Mouse (Mus musculus): ENCODE measurements around the gene Arhgef3.

The Arhgef3 gene

GRCm38 (mm10) chr14:27272072-27272834 is 157.6 kb downstream of the Arhgef3 start:
- no peak for DNase-seq

GRCm38 (mm10) chr14:27272835-27273138 is 158.1 kb downstream of the Arhgef3 start:
- DNase-seq, result no peak

- no peak for DNase-seq
Measured at GRCm38 (mm10) chr14:27273169-27273568, 158.5 kb downstream of the Arhgef3 start.

GRCm38 (mm10) chr14:27277259-27277658 is 162.6 kb downstream of the Arhgef3 start:
- no peak for DNase-seq

DNA sequence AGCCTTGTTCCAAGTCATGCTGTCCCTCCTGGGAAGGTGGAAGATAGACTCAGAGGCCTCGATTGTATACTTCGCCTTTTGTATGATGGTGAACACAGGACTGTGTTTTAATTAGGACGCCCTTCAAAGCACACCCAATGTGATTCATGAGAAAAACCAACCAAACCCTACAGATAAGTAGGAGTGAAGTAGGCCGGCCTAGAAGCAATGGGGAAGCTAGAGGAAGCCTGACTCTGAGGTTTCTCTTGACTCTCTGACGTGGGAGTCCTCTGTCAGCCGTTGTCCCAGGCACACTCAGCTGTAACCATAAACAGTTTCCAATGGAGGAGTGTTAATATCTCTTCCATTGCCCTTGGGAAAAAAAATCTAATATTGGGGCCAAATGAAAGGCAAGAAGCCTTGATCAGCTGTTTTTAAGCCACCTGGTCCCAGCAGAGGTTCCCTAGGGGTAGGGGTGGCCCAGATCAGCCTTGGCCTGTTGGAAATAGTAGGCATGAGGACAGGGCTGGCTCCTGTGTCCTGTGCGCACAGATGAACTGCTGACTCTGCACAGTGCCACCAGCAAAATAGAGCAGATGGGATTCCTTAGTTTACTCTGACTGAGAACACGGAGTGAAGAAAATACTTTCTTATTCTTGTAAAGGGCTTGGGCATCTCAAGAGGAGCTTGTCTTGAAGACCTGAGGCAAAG is 165.6 kb downstream of the Arhgef3 start:
- DNase-seq, result no peak

DNA sequence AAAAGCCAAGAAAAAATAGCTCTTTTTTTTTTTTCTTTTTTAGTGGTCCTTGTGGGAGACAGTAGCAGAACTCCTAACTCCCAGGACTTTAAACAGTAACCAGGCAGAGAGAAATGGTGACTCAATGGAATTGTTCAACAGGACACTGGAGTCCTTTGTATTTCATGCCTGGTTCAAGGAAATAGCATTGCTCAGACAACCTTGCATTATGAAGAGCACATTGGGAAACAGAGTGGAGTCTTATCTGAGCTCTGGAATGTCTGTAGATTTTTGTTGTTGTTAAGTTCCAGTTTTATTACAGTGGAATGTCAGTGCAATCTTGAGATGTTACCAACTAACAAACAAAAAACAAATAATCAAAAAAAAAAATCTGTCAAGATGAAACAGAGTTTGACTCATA is 169.3 kb downstream of the Arhgef3 start:
- no peak for DNase-seq

- no peak for DNase-seq
Measured at GRCm38 (mm10) chr14:27286202-27286601, 171.5 kb downstream of the Arhgef3 start.

- DNase-seq, result no peak
Measured at GRCm38 (mm10) chr14:27289053-27289452, 174.4 kb downstream of the Arhgef3 start.

GRCm38 (mm10) chr14:27292101-27292500 is 177.4 kb downstream of the Arhgef3 start:
- DNase-seq, result no peak

- DNase-seq, result no peak
Measured at GRCm38 (mm10) chr14:27295821-27296220, 181.1 kb downstream of the Arhgef3 start.

DNA sequence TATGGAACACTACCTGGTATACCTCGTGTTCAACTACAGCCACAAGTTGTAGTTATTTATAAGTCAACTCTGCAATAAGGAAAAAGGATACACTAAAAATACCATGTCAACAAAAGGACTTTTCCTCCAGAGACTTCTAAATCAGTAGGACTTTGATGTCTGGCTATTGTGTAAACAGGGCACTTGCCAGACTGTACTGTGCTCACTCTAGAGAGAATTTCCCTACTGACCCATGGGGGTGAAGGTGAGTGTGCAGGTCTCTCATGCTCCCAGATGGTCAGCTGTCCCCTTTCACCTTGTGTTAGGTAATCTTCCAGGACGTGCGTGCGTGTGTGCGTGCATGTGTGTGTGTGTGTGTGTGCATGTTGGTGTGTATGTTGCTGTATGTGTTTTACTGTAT is 182.3 kb downstream of the Arhgef3 start:
- no peak for DNase-seq

DNA sequence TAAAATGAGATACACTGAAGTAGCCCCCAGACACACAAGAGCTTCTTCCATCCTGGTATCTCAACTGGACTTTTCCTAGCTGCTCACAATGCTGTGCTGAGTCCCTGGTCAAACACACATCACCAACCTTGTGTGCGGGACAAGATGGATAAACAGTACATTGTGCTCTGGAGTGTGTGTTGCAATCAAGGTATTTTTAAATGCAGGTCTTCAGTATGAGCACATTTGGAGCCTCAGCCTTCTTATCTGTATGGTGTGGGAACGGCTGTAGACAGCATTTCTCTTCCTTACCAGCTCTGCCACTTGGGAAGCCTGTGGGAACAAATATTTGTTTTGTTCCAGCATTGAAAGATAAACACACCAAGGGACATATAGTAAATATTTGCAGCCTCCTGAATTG is 184.2 kb downstream of the Arhgef3 start:
- no peak for DNase-seq

GRCm38 (mm10) chr14:27299705-27300104 is 185.0 kb downstream of the Arhgef3 start:
- DNase-seq, result no peak

DNA sequence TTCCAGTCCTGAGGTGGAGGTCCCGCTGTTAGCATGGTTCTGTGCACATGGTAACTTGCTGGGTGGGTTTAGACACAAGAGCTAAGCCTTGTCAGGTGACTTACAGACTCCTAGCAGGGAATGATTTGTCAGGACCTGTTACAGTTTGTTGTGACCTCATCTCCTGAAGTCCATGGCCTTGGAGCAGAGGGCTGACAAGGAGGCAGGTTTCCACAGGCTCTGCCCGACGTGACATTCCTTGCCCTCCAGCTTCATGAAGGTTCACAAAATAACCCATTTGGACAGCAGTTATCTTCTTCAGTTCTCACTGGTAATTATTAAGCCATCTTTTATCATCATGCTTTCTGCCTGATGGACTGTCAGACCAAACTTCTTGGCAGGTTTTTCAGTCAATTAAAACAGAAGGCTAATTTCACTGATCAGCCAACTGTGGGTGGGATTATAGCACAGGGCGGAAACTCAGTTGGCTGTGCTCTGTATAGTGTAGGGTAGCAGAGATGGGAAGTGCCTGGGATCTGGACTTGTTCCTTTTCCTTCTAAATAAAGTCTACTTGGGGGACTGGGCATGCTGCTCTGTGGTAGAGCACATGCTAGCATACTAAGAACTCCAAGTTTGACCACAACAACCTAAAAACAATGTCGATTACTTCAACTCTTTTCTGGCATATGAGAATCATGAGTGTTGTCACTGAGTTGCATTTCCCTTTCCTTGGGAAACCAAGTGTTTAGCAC is 187.2 kb downstream of the Arhgef3 start:
- DNase-seq, result no peak

DNA sequence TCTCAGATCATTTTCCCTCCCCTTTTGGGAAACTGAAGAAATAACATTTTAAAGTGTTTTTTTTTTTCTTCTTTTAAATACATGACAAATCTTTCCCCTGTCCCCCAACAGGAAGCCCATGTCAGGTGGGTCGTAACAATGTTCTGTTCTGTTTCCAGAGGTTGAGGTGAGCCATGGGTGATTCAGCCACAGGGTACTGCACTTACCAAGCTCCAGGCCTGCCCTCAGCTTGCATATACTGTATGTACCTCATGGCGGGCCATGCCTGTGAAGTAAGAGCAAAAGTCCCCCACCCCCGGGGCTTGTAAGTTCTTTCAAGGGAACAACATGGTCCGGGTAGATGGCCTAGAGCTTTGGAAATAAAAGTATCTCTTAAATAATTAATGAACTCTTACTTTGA is 188.6 kb downstream of the Arhgef3 start:
- no peak for DNase-seq

- DNase-seq, result no peak
Measured at GRCm38 (mm10) chr14:27304408-27304807, 189.7 kb downstream of the Arhgef3 start.

DNA sequence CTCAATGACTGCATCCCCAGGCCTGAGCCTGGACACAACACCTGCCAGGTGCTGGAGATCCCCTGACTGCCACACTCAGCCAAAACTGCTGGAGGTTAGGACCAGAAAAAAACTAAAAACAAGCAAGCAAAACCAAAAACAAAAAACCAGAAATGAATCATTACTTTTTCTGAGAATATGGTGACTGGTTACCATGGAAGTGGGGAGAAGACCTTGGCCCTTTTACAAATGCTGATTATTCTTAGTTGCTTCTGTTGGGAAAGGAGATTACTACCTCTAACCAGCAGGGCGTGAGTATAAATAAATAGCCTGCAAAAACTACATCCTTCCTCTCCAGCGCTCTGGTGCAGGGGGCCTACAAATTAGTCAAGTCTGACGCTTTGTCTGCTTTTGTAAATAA is 194.1 kb downstream of the Arhgef3 start:
- DNase-seq, result no peak

GRCm38 (mm10) chr14:27310559-27311242 is 196.0 kb downstream of the Arhgef3 start:
- no peak for DNase-seq

DNA sequence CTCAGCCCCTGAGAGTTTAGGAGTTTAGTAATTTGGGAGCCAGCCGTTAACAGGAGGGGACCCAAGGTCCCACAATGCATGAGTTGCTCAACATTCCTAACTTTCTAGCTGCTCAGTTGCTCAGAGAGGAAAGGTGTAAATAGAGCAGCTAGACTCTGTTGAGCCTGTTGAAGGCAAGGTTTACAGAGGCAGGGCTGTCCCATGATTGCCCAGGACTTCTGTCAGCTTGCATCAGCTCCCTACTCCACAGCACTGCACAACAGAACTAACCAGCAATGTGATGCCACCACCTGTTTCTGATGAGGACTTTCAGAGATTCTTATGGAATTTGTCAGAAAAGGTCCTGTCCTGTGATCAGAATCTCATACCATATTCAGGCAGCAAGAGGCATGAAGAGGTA is 197.7 kb downstream of the Arhgef3 start:
- no peak for DNase-seq

DNA sequence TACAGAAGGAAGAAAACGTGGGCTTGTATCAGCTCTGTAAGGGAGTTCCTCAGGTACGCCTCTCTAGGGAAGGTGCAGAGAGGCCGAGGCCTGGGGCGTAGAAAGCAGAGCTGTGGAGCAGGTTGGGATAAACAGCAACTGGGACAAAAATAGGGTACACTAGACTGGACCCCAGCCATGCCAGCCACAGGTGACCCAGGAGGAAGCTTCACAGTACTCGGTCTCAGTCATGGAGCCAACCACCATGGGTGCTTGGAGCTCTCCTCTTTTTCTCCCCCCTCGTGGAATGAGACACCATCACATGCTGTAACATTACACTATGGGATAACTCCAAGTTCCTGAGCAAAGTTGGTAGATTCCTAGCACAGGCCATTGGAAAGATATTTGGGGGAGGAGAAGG is 201.0 kb downstream of the Arhgef3 start:
- DNase-seq, result no peak

DNA sequence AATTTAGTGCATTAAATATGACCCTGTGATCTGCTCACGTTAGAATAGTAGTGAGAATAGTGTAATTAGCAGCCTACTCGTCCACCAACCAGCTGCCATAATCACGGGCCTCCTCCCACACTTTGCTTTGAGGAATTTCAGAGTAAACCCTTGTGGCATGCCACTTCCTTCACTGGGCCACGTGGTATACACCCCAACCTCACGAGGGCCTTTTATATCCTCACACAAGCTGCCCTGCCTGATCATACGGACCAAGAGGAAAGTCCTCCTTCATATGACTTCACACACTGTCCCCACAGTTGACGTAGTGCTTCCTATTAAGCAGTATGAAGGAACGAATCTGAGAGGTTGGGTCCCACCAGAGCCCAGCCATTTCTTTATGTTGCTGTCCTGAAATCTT is 202.4 kb downstream of the Arhgef3 start:
- DNase-seq, result peak; percentile 41

- no peak for DNase-seq
Measured at GRCm38 (mm10) chr14:27319386-27319785, 204.7 kb downstream of the Arhgef3 start.

- DNase-seq, result no peak
Measured at GRCm38 (mm10) chr14:27322041-27322440, 207.3 kb downstream of the Arhgef3 start.

Measured in thymus, postnatal 14 days (tissue).